Mouse (Mus musculus) cerebellum, adult 11 months (tissue): Measurements from ENCODE around the gene Dusp28.

Experiments
- DNase-seq: peaks from one replicate; pipeline ENCODE4 v3.0.0; 2022

The Dusp28 gene

DNA sequence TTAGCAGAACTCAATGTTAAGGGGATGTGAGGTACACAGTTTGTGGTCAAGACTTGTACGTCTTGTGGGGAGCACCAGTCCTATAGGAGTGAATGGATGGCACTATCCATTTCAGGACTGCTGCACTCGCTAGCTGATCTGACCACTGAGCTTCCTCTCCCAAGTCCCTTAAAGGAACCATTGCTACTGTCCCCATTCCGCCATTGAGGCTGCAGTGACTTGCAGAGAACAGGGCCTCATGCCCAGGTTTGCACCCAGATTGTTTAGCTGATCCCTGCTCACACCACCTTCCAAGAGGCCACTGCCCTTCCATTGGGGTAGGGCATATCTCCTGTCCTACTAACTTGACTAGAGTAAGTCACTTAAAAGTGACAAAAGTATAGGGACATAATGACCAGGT is 1.9 kb downstream of the Dusp28 start:
- DNase-seq = no peak

DNA sequence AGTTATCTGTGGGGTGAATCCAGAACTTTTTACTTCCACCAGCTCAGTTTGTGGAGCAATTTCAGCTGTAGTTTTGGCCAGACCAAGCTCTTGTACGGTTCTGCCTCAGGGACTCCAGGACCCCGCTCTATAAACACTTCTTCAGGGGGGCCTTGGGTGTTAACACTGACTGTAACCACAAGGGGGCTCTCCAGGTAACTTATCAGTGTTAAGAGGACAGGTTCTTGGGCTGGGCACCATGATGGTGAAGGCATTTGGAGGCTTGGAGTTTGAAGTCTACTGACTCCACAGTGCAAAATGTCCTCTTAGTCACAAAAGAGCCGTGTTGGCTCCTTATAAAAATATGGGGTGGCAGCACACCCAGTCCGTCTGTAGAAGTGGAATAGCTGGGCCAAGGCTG is 2.3 kb downstream of the Dusp28 start:
- DNase-seq = no peak

DNA sequence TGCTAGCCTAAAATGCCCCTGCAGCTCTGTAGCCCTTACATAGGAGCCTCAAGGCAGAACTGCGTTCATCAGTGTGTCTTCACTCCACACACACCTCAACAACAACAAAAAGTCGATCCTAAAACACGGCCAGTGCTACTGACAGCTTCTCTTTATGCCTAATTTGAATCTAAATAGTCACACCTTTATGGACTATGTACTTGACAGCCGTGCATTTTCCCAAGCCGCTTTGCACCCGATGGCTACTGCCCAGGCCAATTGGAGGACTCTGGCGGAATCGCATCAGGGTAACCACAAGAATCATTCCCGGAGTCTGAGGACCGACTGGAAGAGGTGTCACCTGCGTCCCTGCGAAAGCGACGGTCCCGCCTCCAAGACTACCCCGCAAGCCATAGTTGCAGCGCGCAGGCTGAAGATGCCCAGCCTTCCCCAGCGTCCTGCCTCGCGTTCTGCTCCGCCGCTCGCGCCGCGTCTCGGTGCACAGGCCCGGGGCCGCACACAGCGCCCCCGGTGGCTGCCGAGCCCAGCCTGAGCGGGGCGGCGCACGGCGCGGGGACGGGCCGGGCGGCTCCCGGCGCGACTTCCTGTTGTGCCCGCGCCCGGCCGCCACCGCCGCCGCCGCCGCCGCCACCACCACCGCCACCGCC is 3.6 kb downstream of the Dusp28 start, which contains the start of gene Rnpepl1:
Gene Rnpepl1 (plus strand): TSS at position 545 of the 647 bp plus-strand sequence.
- DNase-seq = peak; percentile 80

DNA sequence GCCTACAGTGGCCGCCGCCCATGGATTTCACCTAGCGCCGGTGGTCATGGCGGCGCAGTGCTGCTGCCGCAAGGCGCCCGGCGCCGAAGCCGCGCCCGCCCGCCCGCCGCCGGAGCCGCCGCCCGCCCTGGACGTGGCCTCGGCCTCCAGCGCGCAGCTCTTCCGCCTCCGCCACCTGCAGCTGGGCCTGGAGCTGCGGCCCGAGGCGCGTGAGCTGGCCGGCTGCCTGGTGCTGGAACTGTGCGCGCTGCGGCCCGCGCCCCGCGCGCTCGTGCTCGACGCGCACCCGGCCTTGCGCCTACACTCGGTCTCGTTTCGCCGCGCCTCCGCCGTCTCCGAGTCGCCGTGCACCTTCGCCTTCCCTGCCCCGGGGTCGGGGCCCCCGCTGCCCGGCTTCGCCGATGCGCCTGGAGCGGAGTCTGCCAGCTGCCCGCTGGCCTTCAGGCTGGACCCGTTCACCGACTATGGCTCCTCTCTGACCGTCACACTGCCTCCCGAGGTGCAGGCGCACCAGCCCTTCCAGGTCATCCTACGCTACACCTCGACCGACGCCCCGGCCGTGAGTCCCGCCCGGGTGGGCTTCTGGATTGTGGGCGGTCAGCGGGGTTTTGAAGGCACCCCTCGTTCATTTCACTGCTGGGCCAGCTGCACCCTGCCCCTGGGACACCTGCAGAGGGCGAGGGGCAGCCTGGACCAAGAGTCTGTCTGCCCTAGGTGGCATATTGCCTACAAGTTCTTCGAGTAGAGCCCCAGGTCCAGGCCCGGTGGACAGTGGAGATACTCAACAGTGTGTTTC is 4.3 kb downstream of the Dusp28 start:
- peak; percentile 79 for DNase-seq

DNA sequence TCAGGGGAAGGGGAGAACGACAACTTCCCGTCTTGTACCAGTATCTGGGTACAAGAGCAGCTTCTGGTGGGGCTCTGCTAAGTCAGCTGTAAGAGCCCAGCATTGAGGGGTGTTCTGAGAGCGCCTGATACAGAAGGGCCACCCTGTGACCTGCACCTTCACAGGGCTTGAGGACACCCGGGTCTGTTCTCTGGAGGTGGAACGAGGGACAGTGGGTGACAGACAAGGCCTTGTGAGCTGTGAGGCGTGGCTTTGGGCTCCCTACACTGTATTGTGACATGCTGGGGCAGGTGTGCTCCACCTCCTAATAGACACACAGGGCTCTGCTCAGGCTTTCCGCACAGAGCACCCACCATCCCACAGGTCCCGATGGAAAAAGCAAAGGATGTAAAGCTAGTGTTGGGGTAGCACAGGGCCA is 4.9 kb downstream of the Dusp28 start:
- DNase-seq = no peak

DNA sequence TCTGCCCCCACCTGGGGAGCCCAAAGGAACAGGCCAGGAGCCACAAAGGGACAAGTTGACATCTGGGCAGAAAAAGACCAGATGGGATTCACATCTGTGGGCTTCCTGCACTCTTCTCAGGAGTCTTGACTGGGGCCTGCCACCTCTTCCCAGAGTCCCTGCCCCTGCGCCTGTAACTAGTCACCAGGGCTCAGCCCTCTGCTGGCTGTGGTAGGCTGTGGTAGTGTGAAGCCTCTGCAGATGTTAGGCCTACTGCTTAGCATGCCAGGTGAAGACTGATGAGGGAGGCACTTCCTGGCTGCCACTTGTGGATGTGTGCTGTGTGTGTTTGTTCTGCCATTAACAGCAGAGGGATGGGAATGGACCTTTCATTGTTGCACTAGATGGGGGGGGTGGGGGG is 5.5 kb downstream of the Dusp28 start:
- DNase-seq = no peak

DNA sequence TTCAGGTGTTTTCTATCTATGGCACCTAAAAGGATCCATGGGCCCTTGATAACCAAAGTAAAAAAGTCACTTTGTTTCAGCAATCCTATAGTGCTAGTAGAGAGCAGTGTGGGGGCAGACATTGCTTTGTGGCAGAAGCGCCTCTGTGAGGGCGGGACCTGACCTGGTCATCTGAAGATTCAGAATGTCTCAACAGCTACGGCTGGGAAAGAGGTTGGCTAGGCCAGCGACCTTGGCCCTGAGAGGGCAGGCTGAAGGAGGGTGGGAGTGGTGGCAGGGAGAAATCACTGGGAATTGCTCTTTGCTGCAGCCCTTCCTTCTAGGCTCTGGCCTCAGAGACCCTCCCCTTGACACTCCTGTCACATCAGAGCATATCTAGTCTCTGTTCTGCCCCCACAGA is 7.5 kb downstream of the Dusp28 start:
- no peak for DNase-seq

DNA sequence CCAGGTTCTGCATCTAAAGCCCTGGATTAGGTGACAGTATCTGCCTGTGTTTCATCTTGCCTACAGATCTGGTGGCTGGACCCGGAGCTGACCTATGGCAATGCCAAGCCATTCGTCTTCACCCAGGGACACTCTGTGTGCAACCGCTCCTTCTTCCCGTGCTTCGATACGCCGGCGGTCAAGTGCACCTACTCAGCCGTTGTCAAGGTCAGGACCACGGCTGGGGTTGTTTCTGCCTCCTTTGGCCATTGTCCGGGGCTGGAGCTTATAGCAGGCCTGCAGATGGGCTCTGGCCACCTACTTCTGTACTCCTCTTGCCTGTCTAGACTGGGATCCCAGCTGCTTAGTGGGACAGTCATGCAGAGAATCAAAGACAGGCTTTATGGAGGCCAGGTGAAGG is 8.2 kb downstream of the Dusp28 start:
- no peak for DNase-seq

DNA sequence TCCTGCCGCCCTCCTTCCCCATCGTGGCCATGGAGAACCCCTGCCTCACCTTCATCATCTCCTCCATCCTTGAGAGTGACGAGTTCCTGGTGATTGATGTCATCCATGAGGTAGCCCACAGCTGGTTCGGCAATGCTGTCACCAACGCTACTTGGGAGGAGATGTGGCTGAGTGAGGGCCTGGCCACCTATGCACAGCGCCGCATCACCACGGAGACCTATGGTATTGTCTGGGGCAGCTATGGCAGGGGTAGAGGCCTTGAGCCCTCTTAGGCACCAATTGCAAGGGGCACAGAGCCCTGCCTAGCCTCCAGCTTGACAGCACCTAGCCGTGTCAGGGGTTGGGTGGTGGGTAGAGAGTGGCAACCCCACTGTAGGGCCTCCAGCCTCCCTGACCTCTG is 9.9 kb downstream of the Dusp28 start:
- DNase-seq = no peak

DNA sequence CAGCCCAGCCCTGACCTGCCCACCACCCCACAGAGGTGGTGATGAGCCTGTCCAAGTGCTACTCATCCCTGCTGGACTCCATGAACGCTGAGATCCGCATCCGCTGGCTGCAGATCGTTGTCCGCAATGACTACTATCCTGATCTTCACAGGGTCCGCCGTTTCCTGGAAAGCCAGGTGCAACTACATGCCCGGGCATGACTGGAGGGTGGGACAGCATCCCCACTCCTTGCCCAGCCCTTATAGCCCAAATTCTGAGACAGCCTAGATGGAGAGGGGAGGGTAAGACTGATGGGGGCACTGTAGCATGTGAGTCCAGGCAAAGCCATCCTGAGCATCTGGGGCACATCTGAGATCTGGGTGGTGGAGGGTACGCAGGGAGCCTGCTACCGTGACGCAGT is 12.4 kb downstream of the Dusp28 start:
- no peak for DNase-seq

DNA sequence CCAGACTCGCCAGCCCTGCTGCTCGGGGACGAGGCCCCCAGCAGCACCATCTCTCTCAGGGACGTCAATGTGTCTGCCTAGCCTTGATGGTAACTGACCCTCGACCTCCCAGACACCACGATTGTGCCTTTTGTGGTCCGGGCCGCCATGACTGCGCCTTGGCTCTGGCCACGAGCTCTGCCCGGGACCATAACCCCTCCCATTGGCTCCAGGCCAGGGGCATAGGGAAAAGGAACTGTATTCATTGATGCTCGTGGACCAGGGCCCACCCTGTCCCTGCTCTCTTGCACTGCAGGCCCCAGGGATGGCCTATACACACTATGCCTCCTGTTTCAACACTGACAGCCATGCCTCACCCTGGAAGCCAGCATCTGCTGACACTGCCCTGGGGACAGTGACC is 13.0 kb downstream of the Dusp28 start:
- DNase-seq = no peak

DNA sequence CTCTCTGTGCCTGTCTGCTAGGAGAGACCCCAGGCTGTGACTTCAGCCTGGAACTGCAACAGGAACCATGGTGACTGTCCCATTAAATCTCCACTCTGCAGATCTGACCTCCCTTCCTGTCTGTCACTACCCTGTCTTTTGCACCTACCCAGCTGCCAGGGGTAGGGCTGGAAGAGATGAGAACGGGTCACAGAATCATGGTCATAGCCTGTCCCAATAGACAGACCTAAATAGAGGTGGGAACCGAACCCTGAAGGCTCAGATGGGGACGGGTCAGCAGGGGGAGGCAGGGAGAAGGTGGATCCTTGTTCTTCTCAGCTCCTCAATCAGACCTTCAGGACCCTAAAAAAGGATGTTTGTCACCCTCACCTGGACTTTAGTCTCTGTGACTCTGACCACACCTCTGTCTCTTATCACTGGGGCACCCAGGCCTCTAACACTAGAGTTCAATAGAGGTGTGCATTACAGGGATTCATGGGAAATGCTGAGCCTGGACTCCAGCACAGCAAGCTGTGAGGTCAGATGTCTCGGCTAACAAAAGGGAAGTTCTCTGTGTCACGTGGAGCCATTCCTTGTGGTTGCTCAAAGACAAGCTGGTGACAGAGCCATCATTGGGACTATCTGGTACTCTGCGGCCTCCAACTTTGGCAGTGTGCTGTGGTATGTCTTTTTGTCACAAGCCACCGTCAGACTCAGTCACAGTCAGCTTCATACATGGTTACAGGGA is 13.9 kb downstream of the Dusp28 start:
- DNase-seq = no peak

DNA sequence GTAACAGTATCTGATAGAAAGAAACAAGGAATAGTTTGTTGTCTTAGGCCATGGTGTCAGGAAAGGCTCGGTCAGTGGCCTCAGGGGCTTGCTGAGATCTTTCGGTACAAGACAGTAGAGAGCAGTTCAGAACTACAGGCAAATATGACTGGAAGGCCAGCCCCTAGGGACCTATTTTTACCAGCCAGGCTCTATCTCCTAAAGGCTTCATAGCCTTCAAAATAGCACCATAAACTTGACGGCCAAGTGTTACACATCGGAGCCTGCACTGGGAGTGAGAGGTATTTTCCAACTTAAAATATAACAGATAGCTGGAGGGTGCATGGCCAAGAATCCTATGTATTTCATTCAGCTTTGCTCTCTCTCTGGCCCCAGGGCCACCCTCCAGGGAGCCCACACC is 14.7 kb downstream of the Dusp28 start:
- DNase-seq = no peak

DNA sequence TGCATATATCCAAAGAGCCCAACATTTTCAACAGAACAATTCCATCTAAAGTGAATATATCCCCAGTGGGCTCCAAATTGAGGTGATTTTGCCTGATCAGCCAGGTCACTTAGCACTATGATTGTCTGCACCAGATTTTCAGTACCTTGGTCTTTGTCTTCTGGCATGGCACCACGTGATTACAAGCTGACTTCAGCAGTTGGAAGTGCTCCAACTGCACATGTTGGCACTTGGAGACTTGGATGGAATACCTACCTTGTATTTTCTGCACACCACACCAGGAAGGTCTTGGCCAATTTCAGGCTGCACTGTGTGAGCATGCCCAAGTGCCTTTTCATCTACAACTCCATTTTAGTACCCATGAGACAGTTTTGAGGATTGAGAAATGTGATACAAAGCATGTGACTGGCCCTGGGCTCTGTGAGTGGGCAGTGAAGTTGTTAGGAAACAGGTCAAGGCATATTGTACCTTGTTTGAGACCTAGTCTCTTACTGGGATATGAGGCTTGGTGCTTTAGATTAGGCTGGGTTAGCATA is 23.5 kb downstream of the Dusp28 start:
- no peak for DNase-seq

DNA sequence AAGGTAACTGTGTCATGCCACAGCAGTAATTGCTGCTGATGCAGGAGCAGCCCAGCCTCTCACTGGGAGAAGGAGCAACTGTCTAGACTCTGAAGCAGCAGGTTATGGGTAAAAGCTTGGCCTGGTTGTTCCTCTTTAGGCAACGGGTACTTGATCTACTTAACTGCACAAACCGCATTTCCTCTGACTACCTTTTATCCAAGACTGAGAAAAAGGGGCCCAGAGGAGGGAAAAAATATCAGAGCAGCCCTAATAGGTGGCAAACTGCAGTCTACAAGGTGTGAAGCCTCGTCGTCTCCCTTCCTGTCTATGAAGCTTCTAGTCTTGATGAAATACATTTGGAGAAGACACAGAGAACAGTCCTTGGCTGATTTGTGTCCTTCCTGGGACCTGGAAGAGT is 26.8 kb downstream of the Dusp28 start:
- DNase-seq = no peak

DNA sequence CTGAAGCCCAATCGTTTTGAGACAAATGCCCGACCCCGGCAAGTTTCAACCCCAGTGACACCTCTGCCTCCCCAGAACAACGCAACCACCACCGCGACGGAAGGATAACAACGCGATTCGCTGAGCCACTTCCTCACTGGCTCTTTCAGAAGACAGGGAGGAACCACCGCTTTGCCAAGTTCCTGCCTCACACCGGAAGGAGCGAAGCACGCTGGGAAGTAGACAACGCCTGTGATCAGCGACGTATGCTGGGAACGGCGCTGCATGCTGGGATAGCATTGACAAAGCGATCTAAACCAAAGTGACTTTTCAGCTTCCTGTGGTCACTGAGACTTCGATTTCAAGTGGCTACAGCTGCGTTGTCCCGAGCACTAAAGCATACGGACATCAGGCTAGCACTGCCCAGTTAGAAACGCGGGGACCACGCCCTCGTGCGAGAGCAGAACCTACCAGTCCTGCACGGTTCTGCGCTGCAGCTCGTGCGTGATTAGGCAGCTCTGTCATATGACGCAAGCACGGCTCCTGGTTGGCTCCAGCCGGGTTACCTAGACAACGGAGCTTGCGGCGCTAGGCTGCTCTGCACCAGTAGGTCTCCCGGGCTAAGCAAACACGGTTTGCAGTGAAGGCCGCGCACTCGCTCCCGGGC is 27.5 kb downstream of the Dusp28 start, which contains the start of gene Capn10:
Gene Capn10 (plus strand): TSS at position 195 of the 646 bp plus-strand sequence.
- peak; percentile 90 for DNase-seq

DNA sequence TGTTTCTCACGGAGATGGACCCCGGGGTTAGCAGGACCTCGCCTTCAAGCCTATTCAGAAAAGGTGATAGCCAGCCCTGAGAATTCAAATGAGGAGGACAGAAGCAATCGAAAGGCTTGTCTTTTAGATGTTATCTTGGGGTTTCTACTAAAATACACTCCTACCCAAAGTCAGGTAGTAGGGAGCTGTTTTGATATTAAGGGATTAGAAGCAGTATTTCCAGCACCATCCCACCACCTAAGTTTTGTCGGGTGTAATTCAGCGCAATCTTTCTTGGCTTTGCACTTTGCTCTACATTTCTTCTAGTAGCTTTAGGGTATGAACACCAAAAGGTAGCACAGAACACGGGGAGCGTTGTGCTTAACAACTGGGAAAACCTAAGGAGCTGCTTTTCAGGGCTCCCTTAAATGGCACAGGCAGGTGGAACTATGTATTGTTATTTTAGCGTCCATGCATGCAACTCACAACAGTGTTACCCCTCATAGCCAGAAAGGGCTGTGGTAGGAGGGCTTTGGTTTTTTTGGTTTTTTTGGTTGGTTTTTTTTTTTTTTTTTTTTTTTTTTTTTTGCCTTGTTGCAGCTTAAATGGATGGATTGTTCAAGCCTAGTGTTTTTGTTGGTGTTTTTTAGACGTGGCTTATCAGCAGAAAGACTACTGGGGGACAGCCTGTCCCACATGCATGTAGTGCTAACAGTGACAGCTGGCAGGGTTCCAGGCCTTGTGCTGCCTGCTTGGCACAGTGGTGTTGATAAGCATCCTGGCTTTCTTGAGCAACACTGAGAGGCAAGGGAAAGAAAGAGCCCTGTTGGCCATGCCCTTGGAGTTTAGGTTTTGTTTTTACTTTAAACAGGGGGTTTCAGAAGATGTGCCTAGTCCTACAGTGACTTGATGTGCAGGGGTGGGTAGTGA is 28.5 kb downstream of the Dusp28 start:
- DNase-seq = peak; percentile 47

DNA sequence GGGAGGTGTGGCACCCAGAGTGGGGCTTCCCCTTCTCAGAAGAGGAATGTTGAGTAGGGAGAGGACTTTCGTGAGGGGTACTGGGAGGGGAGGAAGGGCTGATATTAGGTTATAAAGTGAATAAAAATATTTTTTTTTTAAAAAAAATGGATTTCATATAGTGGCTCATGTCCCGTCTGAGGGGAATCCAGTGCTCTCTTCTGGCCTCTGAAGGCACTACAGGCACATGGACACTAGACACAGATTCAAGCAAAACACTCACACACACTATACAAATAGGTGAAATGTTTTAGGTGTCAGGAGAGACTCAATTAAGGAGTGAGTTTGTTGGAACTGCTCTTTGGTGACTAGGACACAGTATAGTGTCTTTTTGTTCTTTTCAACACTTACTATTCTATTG is 29.2 kb downstream of the Dusp28 start:
- no peak for DNase-seq

DNA sequence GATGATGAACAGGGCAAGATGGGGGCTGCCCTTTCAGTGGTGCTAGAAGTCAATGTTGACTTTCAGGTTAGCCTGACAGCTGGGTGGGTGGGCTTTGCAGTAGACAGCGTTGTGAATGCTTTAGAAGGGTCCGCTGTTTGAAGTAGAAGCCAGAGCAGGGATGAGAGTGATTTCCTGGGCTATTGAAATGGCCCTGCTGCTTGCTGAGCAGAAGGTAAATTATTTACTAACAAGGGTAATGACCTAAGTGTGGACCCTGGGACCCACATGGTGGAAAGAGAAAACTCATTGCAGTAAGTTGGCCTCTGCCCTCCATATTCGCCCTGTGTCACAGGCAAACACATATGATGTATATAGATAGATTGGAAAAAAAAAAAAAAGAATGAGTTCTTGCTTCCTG is 29.7 kb downstream of the Dusp28 start:
- DNase-seq = no peak

DNA sequence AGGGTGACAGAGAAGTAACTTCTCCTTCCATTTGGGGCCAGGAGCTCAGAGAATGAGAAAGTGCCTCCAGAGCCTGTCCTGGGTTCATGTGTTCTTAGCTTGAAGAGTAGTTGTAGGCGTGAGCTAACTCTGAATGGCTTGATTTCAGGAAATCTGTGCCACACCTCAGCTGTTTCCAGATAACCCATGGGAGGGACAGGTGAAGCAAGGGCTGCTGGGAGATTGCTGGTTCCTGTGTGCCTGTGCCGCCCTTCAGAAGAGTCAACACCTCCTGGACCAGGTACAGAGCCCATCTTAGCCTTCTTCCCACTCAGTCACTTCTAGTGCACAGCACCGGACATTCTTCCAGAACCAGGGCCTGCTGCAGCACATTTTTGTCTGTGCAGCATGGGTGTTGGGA is 31.0 kb downstream of the Dusp28 start:
- no peak for DNase-seq

DNA sequence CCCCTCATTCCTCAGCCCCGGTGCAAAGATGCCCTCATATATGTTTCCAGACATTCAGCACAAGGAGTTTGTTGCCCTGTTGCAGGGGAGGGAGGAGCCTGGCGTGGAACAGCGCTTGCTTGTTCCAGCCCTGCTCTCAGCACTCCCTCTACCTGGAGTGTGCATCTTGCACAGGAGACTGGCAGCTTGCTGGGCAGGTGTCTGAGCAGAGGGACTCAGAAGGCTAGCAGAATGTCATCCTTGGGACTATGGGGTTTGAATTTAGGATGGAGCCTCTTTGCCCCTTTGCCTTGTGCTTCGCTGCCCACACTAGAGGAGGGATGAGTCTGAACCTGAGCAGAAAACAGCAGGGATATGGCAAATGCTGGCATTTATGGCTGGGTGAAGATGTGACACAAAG is 33.0 kb downstream of the Dusp28 start:
- DNase-seq = peak; percentile 48
